Mouse (Mus musculus) frontal cortex, postnatal 25 days (tissue): ENCODE results near the gene Gatad2a.
"Not testable (repeated sequence)": the region's sequence is repeated elsewhere in the genome, so short reads cannot be mapped to it uniquely, and the experiment has no call there.

Experiments
- DNase-seq, 2 experiments: peaks; one replicate each; pipeline ENCODE4 v3.0.0; 2022; ENCODE audit warnings: low spot score in 2 of 2

Gatad2a gene

GRCm38 (mm10) chr8:69995422-69995775, 785 bp downstream of the Gatad2a start:
- no peak for DNase-seq

GRCm38 (mm10) chr8:69988936-69989335, 7.2 kb downstream of the Gatad2a start:
- not testable (repeated sequence) for DNase-seq

- no peak for DNase-seq
Measured at GRCm38 (mm10) chr8:69987744-69988143, 8.4 kb downstream of the Gatad2a start.

- DNase-seq = no peak
Measured at GRCm38 (mm10) chr8:69984876-69985553, 11.2 kb downstream of the Gatad2a start.

- DNase-seq = no peak
Measured at GRCm38 (mm10) chr8:69978456-69978855, 17.7 kb downstream of the Gatad2a start.

GRCm38 (mm10) chr8:69974806-69975205, 21.4 kb downstream of the Gatad2a start:
- no peak for DNase-seq

- peak; percentile 80 for DNase-seq
Measured at GRCm38 (mm10) chr8:69974194-69974614, 22.0 kb downstream of the Gatad2a start.

- no peak for DNase-seq
Measured at GRCm38 (mm10) chr8:69973442-69974161, 22.6 kb downstream of the Gatad2a start.

- DNase-seq = no peak
Measured at GRCm38 (mm10) chr8:69973063-69973441, 23.1 kb downstream of the Gatad2a start.

GRCm38 (mm10) chr8:69970880-69971279, 25.3 kb downstream of the Gatad2a start:
- no peak for DNase-seq

GRCm38 (mm10) chr8:69967291-69967933, 28.8 kb downstream of the Gatad2a start:
- DNase-seq = no peak

GRCm38 (mm10) chr8:69959241-69959640, 36.9 kb downstream of the Gatad2a start:
- no peak for DNase-seq

- DNase-seq = no peak
Measured at GRCm38 (mm10) chr8:69957879-69958278, 38.3 kb downstream of the Gatad2a start.

GRCm38 (mm10) chr8:69957419-69957818, 38.8 kb downstream of the Gatad2a start:
- no peak for DNase-seq

GRCm38 (mm10) chr8:69956651-69957050, 39.5 kb downstream of the Gatad2a start:
- no peak for DNase-seq

GRCm38 (mm10) chr8:69954642-69955041, 41.5 kb downstream of the Gatad2a start:
- no peak for DNase-seq

GRCm38 (mm10) chr8:69954213-69954612, 42.0 kb downstream of the Gatad2a start:
- DNase-seq = no peak

GRCm38 (mm10) chr8:69950300-69950699, 45.9 kb downstream of the Gatad2a start:
- DNase-seq = no peak

- DNase-seq = not testable (repeated sequence)
Measured at GRCm38 (mm10) chr8:69942495-69942894, 53.7 kb downstream of the Gatad2a start.

- DNase-seq = no peak
Measured at GRCm38 (mm10) chr8:69940386-69940785, 55.8 kb downstream of the Gatad2a start.

- no peak for DNase-seq
Measured at GRCm38 (mm10) chr8:69939633-69940032, 56.6 kb downstream of the Gatad2a start.

- no peak for DNase-seq
Measured at GRCm38 (mm10) chr8:69938245-69938982, 57.8 kb downstream of the Gatad2a start.
